Mouse (Mus musculus): Measurements from ENCODE around the gene Gng5. TPM values are rescaled to one million over a fixed set of nuclear protein-coding genes. Genes with fewer than 3 reads are reported as not detected.

Gng5 gene
- total RNA-seq, 2 experiments from 2014 or later = 409 to 580 TPM

GRCm38 (mm10) chr3:146500003-146500809, 599 bp downstream of the Gng5 start:
- intact Hi-C loops (cut with DNase I) = loop anchor here (2.0 kb wide), 1 partner anchor 21 kb away; the partner anchor contains the start of gene Rpf1
- Histone ChIP-seq H3K4me3 (peak overlapping the region; percentile 99), H3K27ac (peak overlapping the region; percentile 99)
- peak; percentile 75 for DNase-seq
- no peak for TF ChIP-seq CTCF (IDR thresholded peaks at IDR 0.05)

- intact Hi-C loops (cut with DNase I) = loop anchor here (2.0 kb wide), 1 partner anchor 20 kb away; the partner anchor contains the start of gene Rpf1
- H3K4me3 ChIP-seq = peak overlapping the region; percentile 99
- peak overlapping the region; percentile 99 for H3K27ac ChIP-seq
- TF ChIP-seq CTCF (IDR thresholded peaks at IDR 0.05) = no peak
- DNase-seq = no peak
Measured at GRCm38 (mm10) chr3:146500810-146501201, 1.2 kb downstream of the Gng5 start.

GRCm38 (mm10) chr3:146501601-146502123, 2.1 kb downstream of the Gng5 start:
- intact Hi-C loops (cut with DNase I) = loop anchor here (2.0 kb wide), 1 partner anchor 19 kb away; the partner anchor contains the start of gene Rpf1
- Histone ChIP-seq H3K27ac (peak overlapping the region; percentile 99), H3K4me3 (peak overlapping the region; percentile 99)
- TF ChIP-seq CTCF (IDR thresholded peaks at IDR 0.05) = no peak
- DNase-seq = no peak

- no peak for TF ChIP-seq CTCF (IDR thresholded peaks at IDR 0.05)
- DNase-seq = no peak
- H3K27ac ChIP-seq = no peak overlapping the region
- intact Hi-C loops (cut with DNase I) = no loop called here
- H3K4me3 ChIP-seq = no peak overlapping the region
Measured at GRCm38 (mm10) chr3:146506711-146507110, 7.1 kb downstream of the Gng5 start.

- Histone ChIP-seq H3K4me3 (peak overlapping the region; percentile 84), H3K27ac (peak overlapping the region; percentile 99)
- no peak for DNase-seq
- intact Hi-C loops (cut with DNase I) = loop anchor here (2.0 to 5.0 kb wide), 2 partner anchors 20 to 118 kb away; partner anchors contain the start of gene Ssx2ip
- TF ChIP-seq CTCF (IDR thresholded peaks at IDR 0.05) = 0 out of 2 replicates have a peak, but pooled peaks have one; percentile 3
Measured at GRCm38 (mm10) chr3:146520226-146520797, 20.7 kb downstream of the Gng5 start.

- intact Hi-C loops (cut with DNase I) = loop anchor here (2.0 to 5.0 kb wide), 2 partner anchors 20 to 119 kb away; partner anchors contain the start of gene Ssx2ip
- H3K27ac ChIP-seq = peak within 1 kb of the TSS; percentile 99
- peak; percentile 93 for DNase-seq
- H3K4me3 ChIP-seq = peak within 1 kb of the TSS; percentile 84
- no peak for TF ChIP-seq CTCF (IDR thresholded peaks at IDR 0.05)
Measured at GRCm38 (mm10) chr3:146520798-146521651, 21.4 kb downstream of the Gng5 start, which contains the start of gene Rpf1. Gene Rpf1, minus strand, starts transcription at chr3:146521429.

- intact Hi-C loops (cut with DNase I) = loop anchor here (2.0 to 5.0 kb wide), 2 partner anchors 21 to 119 kb away; partner anchors contain the start of gene Ssx2ip
- peak overlapping the region; percentile 84 for H3K4me3 ChIP-seq
- TF ChIP-seq CTCF (IDR thresholded peaks at IDR 0.05) = no peak
- DNase-seq = no peak
- H3K27ac ChIP-seq = peak overlapping the region; percentile 99
Measured at GRCm38 (mm10) chr3:146521652-146522020, 22.0 kb downstream of the Gng5 start.

- no peak for DNase-seq
- H3K27ac ChIP-seq = no peak overlapping the region
- no peak for TF ChIP-seq CTCF (IDR thresholded peaks at IDR 0.05)
- intact Hi-C loops (cut with DNase I) = no loop called here
- no peak overlapping the region for H3K4me3 ChIP-seq
Measured at GRCm38 (mm10) chr3:146528335-146528734, 28.7 kb downstream of the Gng5 start.

GRCm38 (mm10) chr3:146534986-146535385, 35.4 kb downstream of the Gng5 start:
- no peak for DNase-seq
- TF ChIP-seq CTCF (IDR thresholded peaks at IDR 0.05) = no peak
- no peak overlapping the region for H3K4me3 ChIP-seq
- intact Hi-C loops (cut with DNase I) = no loop called here
- H3K27ac ChIP-seq = no peak overlapping the region

- Histone ChIP-seq H3K27ac (no peak overlapping the region), H3K4me3 (no peak overlapping the region)
- no peak for TF ChIP-seq CTCF (IDR thresholded peaks at IDR 0.05)
- intact Hi-C loops (cut with DNase I) = no loop called here
- no peak for DNase-seq
Measured at GRCm38 (mm10) chr3:146540521-146541273, 41.1 kb downstream of the Gng5 start.

- TF ChIP-seq CTCF (IDR thresholded peaks at IDR 0.05) = no peak
- Histone ChIP-seq H3K4me3 (no peak overlapping the region), H3K27ac (no peak overlapping the region)
- intact Hi-C loops (cut with DNase I) = no loop called here
- no peak for DNase-seq
Measured at GRCm38 (mm10) chr3:146543632-146544031, 44.0 kb downstream of the Gng5 start.
